Mouse (Mus musculus): ENCODE data around the gene Bmper.

- no peak for TF ChIP-seq GATA1 (IDR thresholded peaks at IDR 0.05; ENCODE audit: borderline replicate concordance, low read length)
- no peak for TF ChIP-seq CTCF (IDR thresholded peaks at IDR 0.05; ENCODE audit: low read depth, low read length)
Measured at GRCm38 (mm10) chr9:23462949-23463608, 240.2 kb downstream of the Bmper start.
